Mouse (Mus musculus): ENCODE data around the gene Ptprg.

GRCm38 (mm10) chr14:11710410-11711122 lies 157.2 kb downstream of the Ptprg start:
- TF ChIP-seq POLR2A (IDR thresholded peaks at IDR 0.05; ENCODE audit: borderline replicate concordance, extremely low read depth, insufficient read depth, insufficient read length, poor library complexity, severe bottlenecking) (no peak), CTCF (IDR thresholded peaks at IDR 0.05; ENCODE audit: borderline replicate concordance, extremely low read depth, insufficient read depth, insufficient read length) (0 out of 2 replicates have a peak, but pooled peaks have one; percentile 4)
